Mouse (Mus musculus): ENCODE data around the gene Napb. TPM values are rescaled to one million over a fixed set of nuclear protein-coding genes. Genes with fewer than 3 reads are reported as not detected.

The Napb gene
- 162 and 169 TPM in 2 replicates for polyA plus RNA-seq (2021; fragmentation: Nextera tagmentation)
- long read RNA-seq, experiment 1, full-length matches to known transcripts: 315 of 528 reads
- long read RNA-seq, experiment 1, partial matches to known transcripts: 39 of 528 reads
- long read RNA-seq, experiment 1, other reads (novel, unspliced or antisense): 174 of 528 reads
- long read RNA-seq, experiment 2, full-length matches to known transcripts: 2,443 of 2,628 reads
- long read RNA-seq, experiment 2, partial matches to known transcripts: 36 of 2,628 reads
- long read RNA-seq, experiment 2, other reads (novel, unspliced or antisense): 149 of 2,628 reads

GRCm38 (mm10) chr2:148732327-148733000 lies at the start of gene Napb:
TSS of gene Napb (minus strand) at chr2:148732467.

GRCm38 (mm10) chr2:148781709-148782108 lies 49.4 kb upstream of the Napb start, which contains the start of gene 8030411F24Rik:
TSS of gene 8030411F24Rik (plus strand) at chr2:148782009.

DNA sequence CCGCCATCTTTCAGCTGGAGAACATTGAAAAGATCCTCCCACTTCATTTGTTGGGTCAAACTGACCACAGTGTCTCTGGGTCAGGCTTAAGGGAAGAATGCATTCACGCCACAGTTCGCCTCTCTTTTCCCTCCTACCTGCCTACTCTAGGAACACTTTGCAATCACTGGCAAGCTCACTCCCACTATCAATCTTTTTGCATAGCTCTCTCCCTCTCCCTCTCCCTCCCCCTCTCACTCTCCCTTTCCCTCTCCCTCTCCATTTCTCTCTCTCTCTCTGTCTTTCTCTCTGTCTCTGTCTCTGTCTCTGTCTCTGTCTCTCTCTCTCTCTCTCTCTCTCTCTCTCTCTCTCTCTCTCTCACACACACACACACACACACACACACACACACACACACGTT lies 39.1 kb upstream of the Napb start, which contains the start of gene Cst11:
Gene Cst11, minus strand, starts transcription at position 101 of the 400 bp plus-strand sequence.

DNA sequence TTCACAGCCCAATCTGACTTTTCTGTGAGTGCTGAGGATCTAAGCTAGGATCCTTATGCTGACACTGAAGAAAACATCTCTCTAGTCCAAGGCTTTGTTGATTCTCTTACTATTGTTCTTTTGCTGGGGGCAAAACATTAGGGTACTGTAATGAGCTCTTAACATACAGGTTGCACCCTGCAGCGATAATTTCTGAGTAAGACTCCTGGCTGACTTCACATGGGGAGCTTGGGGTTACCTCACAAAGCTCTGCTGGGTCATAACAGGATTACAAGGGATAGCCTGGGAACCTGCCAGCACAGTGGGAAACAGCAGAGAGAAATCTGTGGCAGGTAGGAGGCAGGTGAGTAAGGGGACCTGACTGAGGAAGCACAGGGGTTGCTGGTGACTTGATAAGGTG lies 17.8 kb upstream of the Napb start, which contains the start of gene Cstl1:
Gene Cstl1, plus strand, starts transcription at position 301 of the 400 bp plus-strand sequence.

GRCm38 (mm10) chr2:148680775-148681291 lies 51.4 kb downstream of the Napb start, which contains the start of gene Gzf1:
TSS of gene Gzf1 (plus strand) at chr2:148681023.

DNA sequence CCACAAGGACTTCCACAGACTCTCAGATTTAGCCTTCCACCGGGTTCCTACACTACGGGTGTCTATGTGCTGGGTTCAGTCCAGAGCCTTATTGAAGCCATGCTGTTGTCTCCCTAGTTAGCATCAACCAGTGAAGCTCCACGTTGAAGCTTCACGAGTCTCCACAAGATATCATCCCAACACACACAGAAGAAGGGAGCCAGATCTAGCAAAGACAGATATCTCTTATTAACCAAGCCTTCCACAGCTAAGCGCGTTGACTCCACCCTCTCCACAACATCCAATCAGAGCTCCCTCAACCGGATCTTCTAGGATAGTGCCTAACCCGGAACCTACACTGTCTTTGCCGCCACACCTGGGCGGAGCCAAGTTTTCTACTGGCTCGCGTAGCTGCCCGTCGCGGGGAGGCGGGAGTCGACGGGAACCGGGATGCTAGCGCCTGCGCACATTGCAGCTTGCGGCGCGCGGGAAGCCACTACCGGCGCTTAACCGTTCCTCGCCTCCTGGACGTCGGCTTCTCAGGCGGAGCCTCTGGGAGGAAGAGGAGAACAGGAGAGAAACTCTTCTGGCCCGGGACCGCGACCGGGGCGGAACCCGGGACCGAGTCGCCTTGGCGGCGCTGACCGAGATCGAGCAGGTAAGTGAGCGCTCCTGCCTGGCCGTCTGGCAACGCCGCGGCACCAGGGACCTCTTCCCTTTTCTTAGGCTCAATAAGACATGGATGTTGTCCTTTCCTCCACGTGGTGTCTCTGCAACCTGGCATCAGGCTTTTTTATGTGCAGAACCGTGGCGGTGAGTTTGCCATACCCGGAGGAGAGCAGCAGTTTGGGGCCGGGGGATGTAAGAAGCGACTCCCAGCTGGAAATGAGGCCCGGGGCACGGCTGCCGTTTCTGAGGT lies 59.8 kb downstream of the Napb start, which contains the start of gene Nxt1:
Gene Nxt1, plus strand, starts transcription at position 403 of the 898 bp plus-strand sequence.

Other genes starting within 250 kb of the Napb start
- gene Nxt1, start 59.9 kb downstream of the Napb start, polyA plus RNA-seq (2021; fragmentation: Nextera tagmentation): 29.7 and 33.4 TPM in 2 replicates
- 12.6 and 14.5 TPM in 2 replicates for gene Gzf1, start 51.4 kb downstream of the Napb start, polyA plus RNA-seq (2021; fragmentation: Nextera tagmentation)
- gene Cstl1, start 17.9 kb upstream of the Napb start, polyA plus RNA-seq (2021; fragmentation: Nextera tagmentation): not detected in 2 replicates
- not detected in 2 replicates for gene Cst11, start 39.0 kb upstream of the Napb start, polyA plus RNA-seq (2021; fragmentation: Nextera tagmentation)
- not detected in 2 replicates for gene 8030411F24Rik, start 49.5 kb upstream of the Napb start, polyA plus RNA-seq (2021; fragmentation: Nextera tagmentation)
- gene Cst12, start 56.9 kb upstream of the Napb start, polyA plus RNA-seq (2021; fragmentation: Nextera tagmentation): 0.31 TPM in 1 of 2 replicates, not detected in the other
- not detected in 2 replicates for gene Cst8, start 66.3 kb upstream of the Napb start, polyA plus RNA-seq (2021; fragmentation: Nextera tagmentation)
- not detected in 2 replicates for gene Cst13, start 87.6 kb upstream of the Napb start, polyA plus RNA-seq (2021; fragmentation: Nextera tagmentation)
- gene Cst9, start 102.7 kb upstream of the Napb start, polyA plus RNA-seq (2021; fragmentation: Nextera tagmentation): not detected in 2 replicates
- gene 9230104L09Rik, start 132.6 kb upstream of the Napb start, polyA plus RNA-seq (2021; fragmentation: Nextera tagmentation): not detected in 2 replicates
- gene Cst3, start 143.2 kb upstream of the Napb start, polyA plus RNA-seq (2021; fragmentation: Nextera tagmentation): 13,390 and 16,424 TPM in 2 replicates